Mouse (Mus musculus) cerebellum, adult 2 months (tissue): ENCODE results near the gene Nosip. TPM values are rescaled to one million over a fixed set of nuclear protein-coding genes. Genes with fewer than 3 reads are reported as not detected.

ENCODE experiments used
- DNase-seq, 2 experiments: peaks; one replicate each; pipeline ENCODE4 v3.0.0; 2021
- H3K27ac ChIP-seq: fragments of 200-500 bp; 2 replicates; pipeline ENCODE4 v1.5.1; 2012; ENCODE audit warnings: low read length, control low read depth, inconsistent platforms; ENCODE audit not compliant: insufficient read depth
- H3K27me3 ChIP-seq: fragments of 200-500 bp; 2 replicates; pipeline ENCODE4 v1.6.1; 2012; ENCODE audit warnings: inconsistent platforms, mild to moderate bottlenecking, low read length, moderate library complexity; ENCODE audit not compliant: control insufficient read depth, insufficient read depth
- H3K4me1 ChIP-seq: fragments of 200-500 bp; 2 replicates; pipeline ENCODE4 v1.6.1; 2011; ENCODE audit warnings: low read length; ENCODE audit not compliant: control insufficient read depth, insufficient read depth
- H3K4me3 ChIP-seq: fragments of 200-500 bp; replicated peaks from 2 replicates; pipeline ENCODE3; 2011; ENCODE audit warnings: mild to moderate bottlenecking, low read depth, low read length, control low read depth; ENCODE audit not compliant: insufficient read depth
- CTCF ChIP-seq: fragments of 200-500 bp; IDR thresholded peaks from 2 replicates; pipeline ENCODE4 v1.5.1; 2011; ENCODE audit warnings: low read depth, mild to moderate bottlenecking, control low read depth, low read length, moderate library complexity, borderline replicate concordance; ENCODE audit not compliant: insufficient read depth
- POLR2A ChIP-seq: fragments of 200-500 bp; IDR thresholded peaks from 2 replicates; pipeline ENCODE4 v1.6.1; 2011; ENCODE audit warnings: low read length, control low read depth, borderline replicate concordance; ENCODE audit not compliant: insufficient read depth
- WGBS: fragments of 180-500 bp; shearing (Covaris S2); methylation state at CpG from one replicate; pipeline ENCODE4 v1.1.7; 2018; 5-methylcytosine and 5-hydroxymethylcytosine counted together
- polyA plus RNA-seq: library from polyadenylated mRNA; depleted of rRNA; stranded (reverse); fragments of >200 nt; gene quantifications from 2 replicates; pipeline ENCODE4 v1.2.3, GENCODE M21; 2012

Nosip gene
- polyA plus RNA-seq, 1 experiment = 106 TPM

GRCm38 (mm10) chr7:45056329-45056971, 5.8 kb upstream of the Nosip start:
- TF ChIP-seq POLR2A = no peak
- TF ChIP-seq CTCF = no peak
- no peak for DNase-seq
- WGBS = 47% methylated on average over 14 of the region's 14 CpGs
- Histone ChIP-seq H3K4me1 (peaks cover 2% of the 10 kb centered on the region; the same call in 1 of the 2 replicates), H3K27me3 (no peaks in the 10 kb centered on the region), H3K27ac (no peak overlapping the region), H3K4me3 (no peak overlapping the region)

GRCm38 (mm10) chr7:45056972-45057348, 5.3 kb upstream of the Nosip start:
- H3K4me1 ChIP-seq = no peaks in the 10 kb centered on the region
- no peaks in the 10 kb centered on the region for H3K27me3 ChIP-seq
- H3K27ac ChIP-seq = no peak overlapping the region
- no peak for DNase-seq
- TF ChIP-seq CTCF (no peak), POLR2A (no peak)
- H3K4me3 ChIP-seq = no peak overlapping the region

GRCm38 (mm10) chr7:45058607-45059571, 3.3 kb upstream of the Nosip start:
- no peak for DNase-seq
- no peak overlapping the region for H3K4me3 ChIP-seq
- WGBS = 68% methylated on average over 10 of the region's 10 CpGs
- no peak overlapping the region for H3K27ac ChIP-seq
- no peaks in the 10 kb centered on the region for H3K27me3 ChIP-seq
- H3K4me1 ChIP-seq = no peaks in the 10 kb centered on the region
- TF ChIP-seq POLR2A (no peak), CTCF (no peak)

GRCm38 (mm10) chr7:45060632-45061122, 1.6 kb upstream of the Nosip start:
- no peak overlapping the region for H3K4me3 ChIP-seq
- H3K4me1 ChIP-seq = no peaks in the 10 kb centered on the region
- WGBS = 86% methylated on average over 6 of the region's 6 CpGs
- no peak for DNase-seq
- no peaks in the 10 kb centered on the region for H3K27me3 ChIP-seq
- H3K27ac ChIP-seq = no peak overlapping the region
- TF ChIP-seq CTCF (no peak), POLR2A (no peak)

GRCm38 (mm10) chr7:45061532-45062075, 625 bp upstream of the Nosip start:
- Histone ChIP-seq H3K4me3 (peak overlapping the region; percentile 18), H3K27me3 (no peaks in the 10 kb centered on the region), H3K27ac (no peak overlapping the region), H3K4me1 (no peaks in the 10 kb centered on the region)
- DNase-seq = peak in 1 of 2 experiments; percentile 40
- 13% methylated on average over 11 of the region's 11 CpGs for WGBS
- no peak for TF ChIP-seq POLR2A
- TF ChIP-seq CTCF = no peak

GRCm38 (mm10) chr7:45067190-45067999, 5.2 kb downstream of the Nosip start:
- Histone ChIP-seq H3K27me3 (no peaks in the 10 kb centered on the region), H3K27ac (no peak overlapping the region), H3K4me3 (no peak overlapping the region), H3K4me1 (0 out of 2 replicates have a peak, but pooled peaks cover 3% of the 10 kb centered on the region)
- no peak for DNase-seq
- no peak for TF ChIP-seq POLR2A
- no peak for TF ChIP-seq CTCF
- 74% methylated on average over 4 of the region's 4 CpGs for WGBS

- TF ChIP-seq POLR2A (no peak), CTCF (peak; percentile 73)
- Histone ChIP-seq H3K4me3 (no peak overlapping the region), H3K4me1 (0 out of 2 replicates have a peak, but pooled peaks cover 3% of the 10 kb centered on the region), H3K27me3 (no peaks in the 10 kb centered on the region), H3K27ac (no peak overlapping the region)
- no peak for DNase-seq
- WGBS = 21% methylated on average over 5 of the region's 5 CpGs
Measured at GRCm38 (mm10) chr7:45068000-45068318, 5.7 kb downstream of the Nosip start.
